Mouse (Mus musculus) ES-E14 (cell line): ENCODE data around the gene Hdac5. TPM values are rescaled to one million over a fixed set of nuclear protein-coding genes. Genes with fewer than 3 reads are reported as not detected.
A peak's percentile ranks its signal among the peaks of the same experiment; 100 is the strongest.

Experiments
- DNase-seq: peaks from one replicate; pipeline ENCODE4 v3.0.0-alpha.2; 2013; ENCODE audit warnings: low read depth, low spot score
- H3K27ac ChIP-seq: 2 replicates; pipeline ENCODE4 v1.5.1; 2012; ENCODE audit warnings: low read depth, mild to moderate bottlenecking, low read length, moderate library complexity, mixed read lengths; ENCODE audit not compliant: poor library complexity, insufficient read depth, severe bottlenecking
- H3K36me3 ChIP-seq: 2 replicates; pipeline ENCODE4 v1.6.1; 2012; ENCODE audit warnings: mild to moderate bottlenecking, low read length, moderate library complexity, mixed read lengths; ENCODE audit not compliant: control insufficient read depth, poor library complexity, insufficient read depth, severe bottlenecking
- H3K4me1 ChIP-seq, 2 experiments: fragments of 150-350 bp in 1 of 2; sonication (generic) in 1 of 2; 2 replicates each; pipeline ENCODE4 v1.6.1; 2012; ENCODE audit warnings: low read length in 2 of 2, mild to moderate bottlenecking in 1 of 2, mixed read lengths in 1 of 2; ENCODE audit not compliant: control insufficient read depth in 2 of 2, insufficient read depth in 2 of 2, poor library complexity in 1 of 2
- H3K4me3 ChIP-seq, 2 experiments: fragments of 150-350 bp in 1 of 2; sonication (generic) in 1 of 2; 2 replicates each; pipeline ENCODE4 v1.5.1; 2012; ENCODE audit warnings: low read length in 2 of 2, low read depth in 1 of 2, mild to moderate bottlenecking in 1 of 2, mixed read lengths in 1 of 2; ENCODE audit not compliant: insufficient read depth in 1 of 2, poor library complexity in 1 of 2, severe bottlenecking in 1 of 2
- H3K9ac ChIP-seq: 2 replicates; pipeline ENCODE4 v1.6.1; 2012; ENCODE audit warnings: low read depth, mild to moderate bottlenecking, low read length, mixed read lengths; ENCODE audit not compliant: poor library complexity, insufficient read depth, severe bottlenecking
- H3K9me3 ChIP-seq: fragments of 150-350 bp; sonication (generic); 2 replicates; pipeline ENCODE4 v1.6.1; 2012; ENCODE audit warnings: low read depth, mild to moderate bottlenecking, low read length; ENCODE audit not compliant: control insufficient read depth, insufficient read depth
- CHD2 ChIP-seq: IDR thresholded peaks from 2 replicates; pipeline ENCODE4 v1.6.1; 2014; ENCODE audit warnings: mild to moderate bottlenecking, low read depth, low read length, inconsistent platforms
- HCFC1 ChIP-seq: IDR thresholded peaks from 2 replicates; pipeline ENCODE4 v1.6.1; 2012; ENCODE audit warnings: low read length, inconsistent platforms, borderline replicate concordance; ENCODE audit not compliant: insufficient read depth
- MAFK ChIP-seq: IDR thresholded peaks from 2 replicates; pipeline ENCODE4 v1.6.1; 2014; ENCODE audit warnings: mild to moderate bottlenecking, low read depth, low read length, inconsistent platforms; ENCODE audit not compliant: insufficient read depth
- ZC3H11A ChIP-seq: IDR thresholded peaks from 2 replicates; pipeline ENCODE4 v1.6.1; 2012; ENCODE audit warnings: low read depth, mild to moderate bottlenecking, inconsistent platforms, low read length, borderline replicate concordance
- ZNF384 ChIP-seq: IDR thresholded peaks from 2 replicates; pipeline ENCODE4 v1.6.1; 2012; ENCODE audit warnings: low read depth, low read length, inconsistent platforms
- in situ Hi-C, 2 experiments: fragments of 600-800 bp; cut with MboI; formaldehyde crosslinking; loops; one replicate each; pipeline ENCODE4 v1.15.1; 2025; ENCODE audit warnings: low sequenced_read_pairs in 2 of 2, inconsistent platforms in 1 of 2; ENCODE audit not compliant: unreplicated experiment in 2 of 2
- total RNA-seq: library from RNA; depleted of rRNA; stranded (reverse); fragments of 300-350 nt; gene quantifications from 2 replicates; pipeline ENCODE4 v1.2.3, GENCODE M21; 2012

Hdac5 gene
- total RNA-seq, 1 experiment, result 33.3 TPM

DNA sequence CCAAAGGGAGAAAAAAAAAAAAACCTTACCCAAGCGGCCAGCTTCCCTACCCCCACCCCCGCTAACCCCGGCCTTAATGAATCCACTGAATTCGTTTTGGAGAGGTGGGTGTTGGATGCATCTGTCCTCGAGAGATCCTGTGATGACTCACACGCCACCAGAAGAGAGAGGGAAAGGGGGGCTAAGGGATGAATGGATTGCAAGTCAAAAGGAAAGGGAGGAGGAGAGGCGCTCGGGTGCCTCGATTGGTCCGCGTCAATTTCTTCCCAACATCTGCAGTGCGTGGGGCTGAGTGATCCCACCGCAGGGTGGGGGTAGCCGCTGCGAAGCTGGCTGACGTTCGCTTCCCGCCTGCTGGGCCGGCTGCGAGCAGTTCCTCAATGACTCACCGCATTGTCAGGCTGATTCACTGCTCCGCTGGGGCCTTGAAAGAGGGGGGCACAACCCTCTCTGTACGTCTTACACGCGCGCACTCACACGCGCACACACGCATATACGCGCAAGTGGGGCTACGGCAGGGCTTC lies 15.0 kb upstream of the Hdac5 start:
- H3K9ac ChIP-seq, result peak overlapping the region; percentile 35
- H3K36me3 ChIP-seq, result no peaks in the 10 kb centered on the region
- peaks cover 8 to 12% of the 10 kb centered on the region in 2 experiments; a peak in 3 of 4 replicates for H3K4me1 ChIP-seq
- DNase-seq, result no peak
- TF ChIP-seq ZC3H11A (no peak), ZNF384 (peak; percentile 85)
- H3K27ac ChIP-seq, result no peak overlapping the region
- H3K9me3 ChIP-seq, result no peaks in the 10 kb centered on the region
- in situ Hi-C loops, result no loop called here
- H3K4me3 ChIP-seq, result peak overlapping the region; percentile 30 to 42; a peak in 3 of 4 replicates

DNA sequence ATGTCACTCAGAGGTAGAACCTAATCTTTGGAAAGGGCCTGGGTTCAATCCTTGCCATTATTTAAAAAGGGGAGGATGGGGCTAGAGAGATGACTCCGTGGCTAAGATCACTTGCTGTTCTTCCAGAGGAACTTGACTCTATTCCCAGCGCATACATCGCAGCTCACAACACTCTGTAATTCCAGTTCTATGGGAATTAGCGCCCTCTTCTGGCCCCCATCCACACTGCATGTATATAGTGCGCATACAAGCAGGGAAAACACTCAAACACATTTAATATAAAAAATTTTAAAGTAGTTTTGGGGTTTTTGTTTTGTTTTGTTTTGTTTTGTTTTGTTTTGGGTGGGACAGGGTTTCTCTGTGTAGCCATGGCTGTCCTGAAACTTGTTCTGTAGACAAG lies 11.9 kb upstream of the Hdac5 start:
- no peak overlapping the region for H3K9ac ChIP-seq
- DNase-seq, result no peak
- peaks cover 4 to 8% of the 10 kb centered on the region in 2 experiments; a peak in 2 of 4 replicates for H3K4me1 ChIP-seq
- no peak overlapping the region for H3K27ac ChIP-seq
- in situ Hi-C loops, result no loop called here
- H3K9me3 ChIP-seq, result no peaks in the 10 kb centered on the region; the same call in 1 of the 2 replicates
- TF ChIP-seq CHD2 (no peak), ZC3H11A (no peak), HCFC1 (no peak), ZNF384 (no peak), MAFK (no peak)
- no peak overlapping the region for H3K4me3 ChIP-seq
- no peaks in the 10 kb centered on the region for H3K36me3 ChIP-seq

GRCm38 (mm10) chr11:102241246-102241645 lies 11.3 kb upstream of the Hdac5 start:
- no peak overlapping the region for H3K9ac ChIP-seq
- in situ Hi-C loops, result no loop called here
- TF ChIP-seq CHD2 (no peak), MAFK (no peak), HCFC1 (no peak), ZC3H11A (no peak), ZNF384 (no peak)

GRCm38 (mm10) chr11:102240636-102241035 lies 10.7 kb upstream of the Hdac5 start:
- no peak overlapping the region for H3K9ac ChIP-seq
- in situ Hi-C loops, result no loop called here
- TF ChIP-seq ZC3H11A (no peak), MAFK (no peak), CHD2 (no peak), HCFC1 (no peak), ZNF384 (no peak)
- no peak overlapping the region for H3K4me3 ChIP-seq
- no peaks in the 10 kb centered on the region for H3K36me3 ChIP-seq
- H3K9me3 ChIP-seq, result no peaks in the 10 kb centered on the region; the same call in 1 of the 2 replicates
- no peak for DNase-seq
- H3K27ac ChIP-seq, result no peak overlapping the region
- H3K4me1 ChIP-seq, result peaks cover 2 to 6% of the 10 kb centered on the region in 2 experiments; a peak in 2 of 4 replicates

More at GRCm38 (mm10) chr11:102241246-102241645, 11.3 kb upstream of the Hdac5 start:
- Histone ChIP-seq H3K9me3 (no peaks in the 10 kb centered on the region; the same call in 1 of the 2 replicates), H3K4me3 (no peak overlapping the region), H3K27ac (no peak overlapping the region), H3K4me1 (peaks cover 4 to 8% of the 10 kb centered on the region in 2 experiments; a peak in 2 of 4 replicates), H3K36me3 (no peaks in the 10 kb centered on the region)
- DNase-seq, result no peak

GRCm38 (mm10) chr11:102236022-102236421 lies 6.1 kb upstream of the Hdac5 start:
- H3K9ac ChIP-seq, result no peak overlapping the region
- TF ChIP-seq HCFC1 (no peak), CHD2 (no peak), ZC3H11A (no peak), MAFK (no peak), ZNF384 (no peak)
- DNase-seq, result no peak
- no peaks in the 10 kb centered on the region; the same call in 1 of the 2 replicates for H3K9me3 ChIP-seq
- no peak overlapping the region for H3K27ac ChIP-seq
- no peak overlapping the region for H3K4me3 ChIP-seq
- in situ Hi-C loops, result no loop called here
- no peaks in the 10 kb centered on the region for H3K36me3 ChIP-seq
- H3K4me1 ChIP-seq, result no peaks in the 10 kb centered on the region
